Mouse (Mus musculus) myocyte (in vitro differentiated cells): ENCODE results near the gene Arntl2. TPM values are rescaled to one million over a fixed set of nuclear protein-coding genes. Genes with fewer than 3 reads are reported as not detected.

Source experiments
- H3K27me3 ChIP-seq: one replicate; pipeline ENCODE4 v1.6.1; 2011; ENCODE audit not compliant: control insufficient read depth, insufficient read depth, insufficient read length
- H3K36me3 ChIP-seq: one replicate; pipeline ENCODE4 v1.6.1; 2011; ENCODE audit not compliant: control insufficient read depth, insufficient read depth
- H3K4me2 ChIP-seq: one replicate; pipeline ENCODE4 v1.6.1; 2011; ENCODE audit warnings: low read depth, control low read depth
- H3K4me3 ChIP-seq: one replicate; pipeline ENCODE4 v1.5.1; 2011; ENCODE audit warnings: mild to moderate bottlenecking, control low read depth, moderate library complexity
- H3K79me2 ChIP-seq: one replicate; pipeline ENCODE4 v1.6.1; 2011; ENCODE audit not compliant: control insufficient read depth, insufficient read depth
- H3ac ChIP-seq: one replicate; pipeline ENCODE4 v1.6.1; 2011; ENCODE audit not compliant: control insufficient read depth, insufficient read length
- CEBPB ChIP-seq: IDR thresholded peaks from 2 replicates; pipeline ENCODE4 v1.6.1; 2011; ENCODE audit warnings: mild to moderate bottlenecking, moderate library complexity; ENCODE audit not compliant: poor library complexity, insufficient read depth, severe bottlenecking
- E2F4 ChIP-seq: IDR thresholded peaks from one replicate; pipeline ENCODE4 v1.6.1; 2011; ENCODE audit warnings: mild to moderate bottlenecking, control low read depth, moderate library complexity; ENCODE audit not compliant: insufficient read depth
- MAX ChIP-seq: IDR thresholded peaks from one replicate; pipeline ENCODE4 v1.6.1; 2011; ENCODE audit warnings: low read depth, mild to moderate bottlenecking, control low read depth
- MYOD1 ChIP-seq, 3 experiments: IDR thresholded peaks; one replicate each; pipeline ENCODE4 v1.6.1; 2011; ENCODE audit warnings: control low read depth in 2 of 3, low read depth in 2 of 3, mild to moderate bottlenecking in 2 of 3, moderate library complexity in 1 of 3; ENCODE audit not compliant: insufficient read length in 2 of 3, control insufficient read depth in 1 of 3
- MYOG ChIP-seq, 3 experiments: IDR thresholded peaks; one replicate each; pipeline ENCODE4 v1.6.1; 2011; ENCODE audit warnings: control low read depth in 2 of 3, low read depth in 2 of 3, mild to moderate bottlenecking in 2 of 3; ENCODE audit not compliant: insufficient read length in 2 of 3, control insufficient read depth in 1 of 3, insufficient read depth in 1 of 3
- POLR2A ChIP-seq: IDR thresholded peaks from one replicate; pipeline ENCODE4 v1.6.1; 2011; ENCODE audit warnings: low read depth, mild to moderate bottlenecking, control low read depth, moderate library complexity; ENCODE audit not compliant: insufficient read length
- POLR2AphosphoS2 ChIP-seq: IDR thresholded peaks from one replicate; pipeline ENCODE4 v1.6.1; 2011; ENCODE audit warnings: low read depth, control low read depth; ENCODE audit not compliant: insufficient read length
- REST ChIP-seq: IDR thresholded peaks from one replicate; pipeline ENCODE4 v1.6.1; 2011; ENCODE audit warnings: mild to moderate bottlenecking, control low read depth, moderate library complexity; ENCODE audit not compliant: insufficient read depth, insufficient read length
- SRF ChIP-seq: IDR thresholded peaks from one replicate; pipeline ENCODE4 v1.6.1; 2011; ENCODE audit warnings: low read depth; ENCODE audit not compliant: control insufficient read depth, insufficient read length
- TCF12 ChIP-seq: IDR thresholded peaks from one replicate; pipeline ENCODE4 v1.6.1; 2011; ENCODE audit warnings: mild to moderate bottlenecking, control low read depth; ENCODE audit not compliant: poor library complexity, insufficient read depth, severe bottlenecking
- TCF3 ChIP-seq: IDR thresholded peaks from one replicate; pipeline ENCODE4 v1.6.1; 2011; ENCODE audit warnings: low read depth, control low read depth; ENCODE audit not compliant: insufficient read length
- USF1 ChIP-seq: IDR thresholded peaks from one replicate; pipeline ENCODE4 v1.6.1; 2011; ENCODE audit warnings: low read depth, mild to moderate bottlenecking, control low read depth, moderate library complexity
- polyA plus RNA-seq: library from polyadenylated mRNA; unstranded; fragments of >200 nt; fragmentation: generic; extraction: Trizol; gene quantifications from one replicate; pipeline ENCODE4 v1.2.1, GENCODE M21; 2012; ENCODE audit warnings: missing spikeins

Arntl2 gene
- polyA plus RNA-seq, 1 experiment: 0.52 TPM

- no peak for TF ChIP-seq REST
- no peak for TF ChIP-seq MYOD1 (IDR thresholded peaks at IDR 0.05; ENCODE audit: control insufficient read depth in 1 of 3, insufficient read length in 2 of 3, low read depth in 2 of 3)
- TF ChIP-seq TCF12: no peak
- TF ChIP-seq CEBPB: no peak
- no peak for TF ChIP-seq MAX
- no peak for TF ChIP-seq USF1
- TF ChIP-seq TCF3: no peak
- no peak for TF ChIP-seq POLR2A
- no peak for TF ChIP-seq POLR2AphosphoS2
- TF ChIP-seq E2F4: no peak
- Histone ChIP-seq H3K27me3 (no peaks in the 10 kb centered on the region), H3ac (no peak overlapping the region), H3K79me2 (no peaks in the 10 kb centered on the region), H3K4me3 (no peak overlapping the region), H3K4me2 (no peak overlapping the region), H3K36me3 (no peaks in the 10 kb centered on the region)
These were observed 81.0 kb downstream of the Arntl2 start for GRCm38 (mm10) chr6:146876820-146877219.

GRCm38 (mm10) chr6:146877425-146878045 is 81.7 kb downstream of the Arntl2 start:
- Histone ChIP-seq H3K36me3 (no peaks in the 10 kb centered on the region), H3K27me3 (no peaks in the 10 kb centered on the region), H3K79me2 (no peaks in the 10 kb centered on the region), H3ac (no peak overlapping the region), H3K4me2 (no peak overlapping the region), H3K4me3 (no peak overlapping the region)
- TF ChIP-seq CEBPB: no peak
- TF ChIP-seq MYOD1 (IDR thresholded peaks at IDR 0.05; ENCODE audit: control insufficient read depth in 1 of 3, insufficient read length in 2 of 3, low read depth in 2 of 3): no peak
- no peak for TF ChIP-seq TCF3
- no peak for TF ChIP-seq POLR2A
- no peak for TF ChIP-seq USF1
- no peak for TF ChIP-seq MYOG (IDR thresholded peaks at IDR 0.05; ENCODE audit: control insufficient read depth in 1 of 3, insufficient read depth in 1 of 3, insufficient read length in 2 of 3, low read depth in 2 of 3)
- TF ChIP-seq MAX: no peak
- no peak for TF ChIP-seq REST
- no peak for TF ChIP-seq E2F4
- no peak for TF ChIP-seq SRF
- TF ChIP-seq POLR2AphosphoS2: no peak
- no peak for TF ChIP-seq TCF12

- no peak overlapping the region for H3ac ChIP-seq
- H3K4me3 ChIP-seq: no peak overlapping the region
- no peaks in the 10 kb centered on the region for H3K27me3 ChIP-seq
- no peak overlapping the region for H3K4me2 ChIP-seq
- TF ChIP-seq POLR2A: no peak
- TF ChIP-seq POLR2AphosphoS2: no peak
- no peak for TF ChIP-seq E2F4
- no peak for TF ChIP-seq MAX
- TF ChIP-seq USF1: no peak
- TF ChIP-seq CEBPB: no peak
- no peak for TF ChIP-seq TCF3
- TF ChIP-seq TCF12: no peak
- TF ChIP-seq REST: no peak
- no peak for TF ChIP-seq MYOD1 (IDR thresholded peaks at IDR 0.05; ENCODE audit: control insufficient read depth in 1 of 3, insufficient read length in 2 of 3, low read depth in 2 of 3)
- TF ChIP-seq MYOG (IDR thresholded peaks at IDR 0.05; ENCODE audit: control insufficient read depth in 1 of 3, insufficient read depth in 1 of 3, insufficient read length in 2 of 3, low read depth in 2 of 3): no peak
- TF ChIP-seq SRF: no peak
- no peaks in the 10 kb centered on the region for H3K79me2 ChIP-seq
- H3K36me3 ChIP-seq: no peaks in the 10 kb centered on the region
These were observed 83.1 kb downstream of the Arntl2 start for GRCm38 (mm10) chr6:146878926-146879325.

GRCm38 (mm10) chr6:146879856-146880255 is 84.0 kb downstream of the Arntl2 start:
- H3K36me3 ChIP-seq: no peaks in the 10 kb centered on the region
- TF ChIP-seq REST (no peak), E2F4 (no peak), MYOG (IDR thresholded peaks at IDR 0.05; ENCODE audit: control insufficient read depth in 1 of 3, insufficient read depth in 1 of 3, insufficient read length in 2 of 3, low read depth in 2 of 3) (no peak), POLR2AphosphoS2 (no peak), USF1 (no peak), CEBPB (no peak), TCF12 (no peak), MYOD1 (IDR thresholded peaks at IDR 0.05; ENCODE audit: control insufficient read depth in 1 of 3, insufficient read length in 2 of 3, low read depth in 2 of 3) (no peak), POLR2A (no peak), SRF (no peak), TCF3 (no peak)
- H3K4me2 ChIP-seq: no peak overlapping the region
- no peak overlapping the region for H3ac ChIP-seq
- H3K27me3 ChIP-seq: no peaks in the 10 kb centered on the region
- no peak overlapping the region for H3K4me3 ChIP-seq
- no peaks in the 10 kb centered on the region for H3K79me2 ChIP-seq
